Mouse (Mus musculus): Measurements from ENCODE around the gene Pax6. TPM values are rescaled to one million over a fixed set of nuclear protein-coding genes. Genes with fewer than 3 reads are reported as not detected.

The Pax6 gene
- polyA plus RNA-seq, 1 experiment, result 84.5 TPM

DNA sequence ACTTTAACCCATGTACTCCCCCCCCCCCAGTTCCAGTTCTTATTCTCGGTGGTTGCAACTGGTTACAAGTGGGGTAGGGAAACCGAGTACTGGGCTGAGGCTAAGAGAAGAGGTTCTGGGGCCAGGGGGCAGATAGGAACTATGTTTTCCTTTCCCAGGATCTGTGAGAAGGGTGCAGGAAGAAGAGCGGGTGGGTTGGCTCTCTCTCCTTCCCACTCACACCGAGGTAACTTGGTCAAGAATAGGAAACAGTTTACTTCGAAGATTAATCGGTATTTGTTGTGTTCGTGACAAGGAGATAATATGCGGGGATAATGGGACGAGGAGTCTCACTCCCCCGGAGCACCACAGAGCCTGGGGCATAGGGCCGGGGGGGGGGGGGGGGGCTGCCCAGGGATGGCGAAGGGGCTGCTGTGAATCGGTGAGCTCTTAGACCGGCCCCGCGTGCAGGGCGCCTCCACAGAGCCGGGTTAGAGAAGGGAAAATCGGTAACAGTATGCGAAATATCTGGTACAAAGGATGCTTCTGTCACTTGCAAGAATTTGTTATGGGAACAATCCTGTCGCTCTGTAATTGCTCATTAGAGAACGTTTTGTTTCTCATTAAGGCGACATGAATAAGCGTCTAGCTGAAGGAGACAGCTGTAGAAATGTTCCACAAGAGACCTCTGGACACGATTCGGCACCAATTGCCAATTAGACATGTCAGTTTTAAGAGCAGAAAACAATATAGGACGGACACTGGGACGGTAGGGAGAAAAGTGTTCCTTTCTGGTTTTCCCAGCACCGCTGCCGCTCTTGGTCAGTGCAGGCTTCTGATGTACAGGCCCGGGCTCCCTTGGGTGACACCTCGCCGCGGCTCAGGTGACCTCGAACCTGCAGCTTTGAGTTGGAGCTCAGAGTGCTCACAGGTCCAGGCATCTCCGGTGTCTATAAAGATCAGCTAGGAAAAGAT, 17.9 kb downstream of the Pax6 start:
- H3K27ac ChIP-seq (ENCODE audit: insufficient read depth, low read length), result peak overlapping the region; percentile 97
- peaks cover 8% of the 10 kb centered on the region; the same call in 1 of the 2 replicates for H3K4me1 ChIP-seq (ENCODE audit: control insufficient read depth, insufficient read depth, low read length)
- H3K4me3 ChIP-seq (replicated peaks; ENCODE audit: insufficient read depth, low read depth, low read length), result peak overlapping the region; percentile 43
- TF ChIP-seq POLR2A (IDR thresholded peaks at IDR 0.05; ENCODE audit: borderline replicate concordance, insufficient read depth, low read length) (no peak), CTCF (IDR thresholded peaks at IDR 0.05; ENCODE audit: borderline replicate concordance, insufficient read depth, low read depth, low read length) (no peak)
- WGBS, result 8% methylated on average over 36 of the region's 36 CpGs
- peak; percentile 61 to 74 for DNase-seq
- H3K27me3 ChIP-seq (ENCODE audit: control insufficient read depth, insufficient read depth, low read length), result no peaks in the 10 kb centered on the region

DNA sequence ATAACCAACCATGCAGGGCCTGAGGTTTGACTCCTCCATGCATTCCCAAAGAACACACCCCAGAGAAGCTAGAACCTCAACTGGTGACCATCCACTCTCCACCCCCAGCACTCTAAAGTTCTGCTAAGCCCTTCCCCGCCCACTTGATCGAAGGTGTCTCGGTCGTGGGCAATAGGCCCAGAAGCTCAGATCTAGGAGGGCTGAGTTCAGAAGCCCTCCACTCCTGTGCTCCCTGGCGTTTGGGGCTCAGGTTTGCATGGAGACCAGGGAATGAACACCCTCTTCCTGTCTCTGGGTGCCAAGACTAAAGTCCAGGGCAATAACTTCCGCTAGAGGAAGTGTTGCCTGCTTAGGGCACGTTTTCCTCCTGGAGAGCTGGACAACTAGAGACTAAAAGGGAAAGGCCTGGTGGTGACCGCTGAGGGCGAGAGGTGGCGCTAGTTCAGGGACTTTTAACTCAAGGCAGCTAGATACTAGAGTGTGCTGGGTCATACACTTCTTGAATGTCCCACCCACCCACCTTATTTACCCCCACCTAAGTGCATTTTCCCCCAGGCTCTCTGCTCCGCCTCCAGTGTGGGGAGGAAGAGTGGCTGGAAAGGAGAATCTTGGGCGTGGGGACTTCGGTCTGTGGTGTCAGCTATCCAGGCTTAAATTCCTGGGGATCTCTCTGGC, 18.8 kb downstream of the Pax6 start:
- TF ChIP-seq CTCF (IDR thresholded peaks at IDR 0.05; ENCODE audit: borderline replicate concordance, insufficient read depth, low read depth, low read length), result peak; percentile 73
- no peak; the same call in 1 of the 2 replicates for TF ChIP-seq POLR2A (IDR thresholded peaks at IDR 0.05; ENCODE audit: borderline replicate concordance, insufficient read depth, low read length)
- peak; percentile 89 for DNase-seq
- Histone ChIP-seq H3K4me3 (replicated peaks; ENCODE audit: insufficient read depth, low read depth, low read length) (peak overlapping the region; percentile 45), H3K4me1 (ENCODE audit: control insufficient read depth, insufficient read depth, low read length) (peaks cover 9% of the 10 kb centered on the region; the same call in 1 of the 2 replicates), H3K27ac (ENCODE audit: insufficient read depth, low read length) (peak overlapping the region; percentile 99), H3K27me3 (ENCODE audit: control insufficient read depth, insufficient read depth, low read length) (no peaks in the 10 kb centered on the region)
- 4% methylated on average over 13 of the region's 13 CpGs for WGBS

DNA sequence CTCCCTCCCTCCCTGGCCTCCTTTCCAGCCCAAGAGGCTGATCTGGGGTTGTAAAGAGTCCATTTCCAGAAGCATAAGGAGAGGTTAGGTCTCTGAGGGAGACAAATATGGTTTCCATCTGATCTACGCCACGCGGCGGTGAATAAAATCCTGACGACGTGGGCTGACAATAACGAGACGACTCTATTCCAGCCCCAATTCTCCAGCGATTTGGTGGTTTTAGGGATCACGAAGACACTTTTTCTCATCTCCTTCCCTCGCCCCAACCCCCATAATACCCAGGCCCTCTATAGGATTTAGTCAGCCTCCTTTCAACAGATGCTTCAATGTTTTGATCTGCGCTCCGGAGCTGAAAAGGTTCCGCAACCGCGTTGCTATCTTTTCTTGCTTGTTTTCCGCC, 19.3 kb downstream of the Pax6 start:
- peak overlapping the region; percentile 45 for H3K4me3 ChIP-seq (replicated peaks; ENCODE audit: insufficient read depth, low read depth, low read length)
- peaks cover 14% of the 10 kb centered on the region for H3K4me1 ChIP-seq (ENCODE audit: control insufficient read depth, insufficient read depth, low read length)
- no peak for TF ChIP-seq POLR2A (IDR thresholded peaks at IDR 0.05; ENCODE audit: borderline replicate concordance, insufficient read depth, low read length)
- no peak for TF ChIP-seq CTCF (IDR thresholded peaks at IDR 0.05; ENCODE audit: borderline replicate concordance, insufficient read depth, low read depth, low read length)
- DNase-seq, result peak; percentile 62 to 79
- WGBS, result 3% methylated on average over 17 of the region's 17 CpGs
- no peaks in the 10 kb centered on the region for H3K27me3 ChIP-seq (ENCODE audit: control insufficient read depth, insufficient read depth, low read length)
- peak overlapping the region; percentile 99 for H3K27ac ChIP-seq (ENCODE audit: insufficient read depth, low read length)

DNA sequence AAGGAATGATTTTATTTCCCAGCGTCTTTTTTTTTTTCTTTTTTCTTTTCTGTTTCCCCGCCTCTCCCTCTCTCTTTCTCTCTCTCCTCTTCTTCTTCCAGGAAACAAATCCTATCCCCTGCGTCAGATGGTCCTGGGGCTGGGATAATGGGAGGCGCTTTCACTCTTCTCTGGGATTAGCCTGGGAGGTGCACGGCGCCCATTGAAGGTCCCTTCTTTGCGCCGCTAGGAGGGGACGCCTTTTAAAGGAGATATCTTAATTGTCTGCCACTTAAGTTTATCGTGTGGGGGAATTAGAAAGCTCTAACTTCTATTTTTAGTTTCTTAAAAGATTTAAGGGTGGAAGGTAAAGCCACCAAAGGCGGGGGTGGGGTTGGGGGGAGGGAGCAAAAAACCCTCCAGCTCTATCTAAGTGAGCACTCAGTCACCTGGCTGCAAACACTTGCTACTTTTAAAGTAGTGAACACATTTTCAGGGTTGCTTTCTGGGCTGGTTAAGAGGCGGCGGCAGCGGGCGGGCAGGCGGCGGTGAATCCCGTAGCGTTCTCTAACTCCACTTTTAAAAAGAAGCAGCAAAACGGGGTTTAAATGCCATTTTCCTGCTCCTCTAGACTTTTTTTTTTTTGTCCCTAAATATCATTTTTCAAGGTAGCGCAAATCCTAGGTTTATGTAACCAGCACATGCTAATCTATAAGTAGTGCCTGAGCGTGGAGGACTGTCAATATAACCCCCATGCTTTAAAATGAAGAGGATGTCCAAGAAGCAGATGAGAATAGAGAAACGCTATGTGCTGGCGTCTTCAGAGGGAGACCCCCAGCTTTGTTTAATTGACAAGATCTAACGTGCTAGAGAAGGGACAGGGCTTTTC, 20.0 kb downstream of the Pax6 start:
- TF ChIP-seq CTCF (IDR thresholded peaks at IDR 0.05; ENCODE audit: borderline replicate concordance, insufficient read depth, low read depth, low read length) (no peak), POLR2A (IDR thresholded peaks at IDR 0.05; ENCODE audit: borderline replicate concordance, insufficient read depth, low read length) (peak; percentile 19; the same call in 1 of the 2 replicates)
- 2% methylated on average over 25 of the region's 25 CpGs for WGBS
- Histone ChIP-seq H3K27me3 (ENCODE audit: control insufficient read depth, insufficient read depth, low read length) (no peaks in the 10 kb centered on the region), H3K4me3 (replicated peaks; ENCODE audit: insufficient read depth, low read depth, low read length) (peak overlapping the region; percentile 45), H3K4me1 (ENCODE audit: control insufficient read depth, insufficient read depth, low read length) (peaks cover 17% of the 10 kb centered on the region), H3K27ac (ENCODE audit: insufficient read depth, low read length) (peak overlapping the region; percentile 99)
- peak; percentile 73 to 79 for DNase-seq

DNA sequence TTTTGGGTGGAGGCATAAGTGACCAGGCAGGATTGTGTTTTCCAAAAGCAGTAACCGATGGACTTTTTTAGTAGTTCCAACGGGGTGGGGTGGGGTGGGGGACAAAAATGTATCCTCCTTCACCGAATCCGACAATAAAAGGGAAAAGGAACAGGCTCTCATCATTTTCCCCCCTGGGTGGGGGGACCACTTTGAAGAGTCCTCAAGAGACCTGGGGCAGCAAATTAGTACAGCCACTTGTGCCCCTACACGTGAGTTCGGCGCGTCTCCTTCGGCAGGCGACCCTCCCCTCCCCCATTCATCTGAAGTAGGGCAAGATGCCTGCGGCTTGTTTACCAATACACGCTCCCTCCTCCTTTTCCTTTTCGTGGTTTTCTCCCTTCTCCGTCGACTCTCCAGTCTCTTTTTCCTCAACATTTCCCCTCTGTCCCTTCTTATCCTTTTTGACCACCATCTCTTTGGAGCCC, 20.6 kb downstream of the Pax6 start:
- peak overlapping the region; percentile 99 for H3K27ac ChIP-seq (ENCODE audit: insufficient read depth, low read length)
- no peak for TF ChIP-seq POLR2A (IDR thresholded peaks at IDR 0.05; ENCODE audit: borderline replicate concordance, insufficient read depth, low read length)
- peak overlapping the region; percentile 45 for H3K4me3 ChIP-seq (replicated peaks; ENCODE audit: insufficient read depth, low read depth, low read length)
- H3K27me3 ChIP-seq (ENCODE audit: control insufficient read depth, insufficient read depth, low read length), result no peaks in the 10 kb centered on the region
- peak; percentile 66 to 70 for DNase-seq
- peaks cover 17% of the 10 kb centered on the region for H3K4me1 ChIP-seq (ENCODE audit: control insufficient read depth, insufficient read depth, low read length)
- WGBS, result 1% methylated on average over 15 of the region's 15 CpGs

DNA sequence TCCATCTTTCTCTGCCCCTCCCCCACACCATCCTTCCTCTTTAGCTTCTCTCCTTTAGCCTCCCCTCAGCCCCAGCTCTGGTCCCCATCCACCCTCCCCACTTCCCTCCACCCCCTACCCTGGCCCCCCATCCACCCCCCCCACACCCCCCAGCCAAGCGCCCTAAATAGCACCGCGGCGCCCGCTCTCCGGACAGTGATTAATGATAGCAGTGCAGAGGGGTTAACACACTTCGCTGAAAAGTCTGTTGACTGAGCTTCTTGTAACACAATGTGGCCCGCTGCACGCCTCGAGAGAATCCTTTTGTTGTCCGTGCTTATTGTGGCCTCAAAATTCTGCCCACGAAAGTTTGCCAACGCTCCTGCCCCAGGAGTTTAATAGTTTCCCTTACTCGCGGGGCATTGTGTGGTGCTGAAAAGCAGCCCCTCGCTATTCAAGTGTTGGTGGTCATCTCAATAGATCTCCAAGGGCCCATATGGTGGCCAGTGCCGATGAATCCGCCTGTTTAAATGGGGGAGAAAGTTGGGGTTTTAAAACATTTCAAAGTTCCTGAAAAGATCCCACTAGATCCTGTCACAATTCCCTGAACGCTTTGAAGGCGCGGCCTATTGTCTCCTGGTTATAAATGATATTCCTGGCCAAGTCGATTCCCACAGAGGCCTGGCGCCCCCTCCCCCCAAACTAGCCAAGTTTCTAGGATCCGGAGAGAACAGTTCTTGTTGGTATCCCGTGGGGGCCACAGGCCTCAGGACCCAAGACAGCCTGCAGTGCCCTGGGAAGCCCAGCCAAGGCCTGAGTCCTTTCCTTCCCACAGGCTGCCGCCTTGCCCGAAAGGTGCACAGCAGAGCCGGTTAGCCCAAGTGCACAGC, 21.3 kb downstream of the Pax6 start:
- no peak for TF ChIP-seq CTCF (IDR thresholded peaks at IDR 0.05; ENCODE audit: borderline replicate concordance, insufficient read depth, low read depth, low read length)
- no peak for TF ChIP-seq POLR2A (IDR thresholded peaks at IDR 0.05; ENCODE audit: borderline replicate concordance, insufficient read depth, low read length)
- peak; percentile 67 to 72 for DNase-seq
- peak overlapping the region; percentile 99 for H3K27ac ChIP-seq (ENCODE audit: insufficient read depth, low read length)
- H3K27me3 ChIP-seq (ENCODE audit: control insufficient read depth, insufficient read depth, low read length), result no peaks in the 10 kb centered on the region
- peak overlapping the region; percentile 19 for H3K4me3 ChIP-seq (replicated peaks; ENCODE audit: insufficient read depth, low read depth, low read length)
- 9% methylated on average over 28 of the region's 28 CpGs for WGBS
- peaks cover 17% of the 10 kb centered on the region for H3K4me1 ChIP-seq (ENCODE audit: control insufficient read depth, insufficient read depth, low read length)
